Mouse (Mus musculus): ENCODE data around the gene Ormdl3.

- TF ChIP-seq POLR2A (IDR thresholded peaks at IDR 0.05; ENCODE audit: low read depth, low read length): no peak
- no peak for TF ChIP-seq KAT2A (IDR thresholded peaks at IDR 0.05; ENCODE audit: insufficient replicate concordance, low read length)
- TF ChIP-seq CTCF (conservative IDR thresholded peaks at IDR 0.05 in 1 of 2, IDR thresholded peaks at IDR 0.05 in 1 of 2; ENCODE audit: low read depth in 2 of 2, low read length in 2 of 2): no peak
- TF ChIP-seq SMC3 (IDR thresholded peaks at IDR 0.05; ENCODE audit: low read depth, low read length): no peak
- TF ChIP-seq EP300 (IDR thresholded peaks at IDR 0.05; ENCODE audit: low read length): no peak
- no peak for TF ChIP-seq RCOR1 (conservative IDR thresholded peaks at IDR 0.05; ENCODE audit: low read depth, low read length)
- no peak for TF ChIP-seq CHD2 (IDR thresholded peaks at IDR 0.05; ENCODE audit: low read length)
- TF ChIP-seq MAFK (IDR thresholded peaks at IDR 0.05; ENCODE audit: insufficient replicate concordance, low read length): no peak
- no peak for TF ChIP-seq E2F4 (IDR thresholded peaks at IDR 0.05; ENCODE audit: insufficient replicate concordance, low read depth, low read length)
- no peak for TF ChIP-seq POLR2AphosphoS2 (IDR thresholded peaks at IDR 0.05; ENCODE audit: low read depth, low read length)
- TF ChIP-seq JUN (IDR thresholded peaks at IDR 0.05; ENCODE audit: insufficient read depth, low read depth, low read length): no peak
- no peak for TF ChIP-seq TCF12 (IDR thresholded peaks at IDR 0.05; ENCODE audit: low read depth, low read length)
- TF ChIP-seq ZC3H11A (IDR thresholded peaks at IDR 0.05; ENCODE audit: low read depth, low read length): no peak
Measured at GRCm38 (mm10) chr11:98586087-98586891, 879 bp downstream of the Ormdl3 start.
